Mouse (Mus musculus): ENCODE data around the gene Vpreb3. TPM values are rescaled to one million over a fixed set of nuclear protein-coding genes. Genes with fewer than 3 reads are reported as not detected.
A peak's percentile ranks its signal among the peaks of the same experiment; 100 is the strongest.

The Vpreb3 gene
- not detected for total RNA-seq (2021)
- long read RNA-seq, experiment 1, result 0 reads
- long read RNA-seq, experiment 2, result 0 reads

DNA sequence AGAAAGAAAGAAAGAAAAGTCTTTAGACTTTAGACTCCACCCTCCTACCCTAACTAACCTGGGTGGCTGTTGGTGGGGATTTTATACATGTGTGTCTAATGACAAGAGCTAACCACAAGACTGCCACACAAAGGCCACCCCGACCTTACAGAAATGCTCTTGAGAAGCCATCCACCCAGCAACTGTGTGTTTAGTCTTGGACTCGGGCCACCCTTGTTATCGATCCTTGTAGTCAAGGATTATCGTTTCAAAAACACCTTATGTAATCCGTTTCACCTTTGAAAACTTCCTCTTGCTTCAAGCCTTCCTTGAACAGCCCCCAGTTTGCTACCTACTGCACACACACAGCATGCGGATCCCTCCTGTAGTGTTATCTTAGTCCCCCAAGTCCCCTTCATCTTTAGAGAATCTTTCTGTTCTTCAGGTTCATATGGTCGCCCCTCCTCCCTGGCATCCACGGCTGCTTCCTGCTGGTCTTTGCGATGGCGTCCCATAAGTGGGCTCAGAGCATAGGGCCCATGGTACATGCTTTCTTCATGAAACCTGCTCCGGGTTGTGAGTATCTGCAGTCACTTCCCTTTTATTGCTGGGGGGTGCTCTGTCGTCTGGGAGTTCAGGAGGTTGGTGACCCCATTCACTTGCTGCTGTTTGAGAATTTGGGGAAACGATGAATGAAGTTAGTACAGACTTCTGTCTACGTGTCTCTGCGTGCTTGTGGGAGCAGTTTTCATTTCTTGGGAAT is at the start of gene Vpreb3:
TSS of gene Vpreb3 (plus strand) at position 322 of the 742 bp plus-strand sequence.
- TF ChIP-seq CTCF (IDR thresholded peaks at IDR 0.05), result no peak
- intact Hi-C loops (cut with DNase I), result no loop called here
- Histone ChIP-seq H3K4me3 (no peak within 1 kb of the TSS), H3K27ac (peak within 1 kb of the TSS; percentile 58)
- DNase-seq, result no peak

GRCm38 (mm10) chr10:75893089-75893750 is 49.6 kb upstream of the Vpreb3 start, which contains the start of gene Derl3:
TSS of gene Derl3 (plus strand) at chr10:75893413.
- DNase-seq, result peak; percentile 93
- Histone ChIP-seq H3K4me3 (peak within 1 kb of the TSS; percentile 74), H3K27ac (0 out of 2 replicates have a peak within 1 kb of the TSS, but pooled peaks have one; percentile 24)
- intact Hi-C loops (cut with DNase I), result no loop called here
- TF ChIP-seq CTCF (IDR thresholded peaks at IDR 0.05), result no peak

- no peak for DNase-seq
- Histone ChIP-seq H3K4me3 (no peak overlapping the region), H3K27ac (no peak overlapping the region)
- intact Hi-C loops (cut with DNase I), result no loop called here
- TF ChIP-seq CTCF (IDR thresholded peaks at IDR 0.05), result no peak
These were observed 48.3 kb upstream of the Vpreb3 start for GRCm38 (mm10) chr10:75894601-75895000.

DNA sequence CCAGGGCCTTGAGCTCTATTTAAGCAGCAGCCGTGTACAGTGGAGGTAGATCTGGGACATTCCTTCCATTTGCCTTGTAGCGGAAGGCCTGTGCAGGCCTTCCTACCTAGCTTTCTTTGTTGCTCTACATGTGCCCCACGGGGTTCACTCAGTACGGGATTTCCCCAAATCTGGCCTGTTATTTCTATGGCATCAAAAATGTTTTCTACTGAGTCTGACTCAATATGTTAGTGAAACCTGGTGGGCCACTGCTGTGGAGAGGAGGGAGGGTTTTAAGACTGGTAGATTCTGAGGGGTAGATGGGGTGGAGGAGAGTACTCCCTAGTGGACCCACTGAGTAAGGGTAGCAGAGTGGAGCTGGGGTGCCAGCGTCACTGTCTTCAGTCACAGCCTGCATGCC is 47.1 kb upstream of the Vpreb3 start:
- DNase-seq, result no peak
- TF ChIP-seq CTCF (IDR thresholded peaks at IDR 0.05), result no peak
- intact Hi-C loops (cut with DNase I), result loop anchor here (5.0 kb wide), 1 partner anchor 42 kb away; the partner anchor contains the start of gene Mmp11
- Histone ChIP-seq H3K4me3 (no peak overlapping the region), H3K27ac (no peak overlapping the region)

DNA sequence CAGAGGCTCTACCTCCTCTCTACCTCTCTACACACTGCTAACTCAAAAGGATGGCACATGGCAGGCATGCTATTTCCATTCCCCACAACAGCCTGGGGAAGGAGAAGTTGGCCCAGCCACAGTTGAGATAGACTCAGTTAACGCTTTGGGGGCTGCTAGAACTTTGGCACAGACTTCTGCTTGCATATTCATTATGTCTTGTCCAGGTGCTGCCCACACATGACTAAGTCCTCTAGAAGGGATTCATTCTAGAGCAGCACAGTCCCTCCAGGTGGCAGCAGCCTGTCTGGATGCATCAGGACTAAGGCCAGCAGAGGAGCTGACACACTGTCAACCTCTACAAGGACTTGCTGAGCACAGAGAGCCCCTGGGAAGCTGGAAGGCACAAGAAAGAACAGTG is 46.6 kb upstream of the Vpreb3 start:
- no peak for TF ChIP-seq CTCF (IDR thresholded peaks at IDR 0.05)
- intact Hi-C loops (cut with DNase I), result loop anchor here (5.0 kb wide), 1 partner anchor 41 kb away; the partner anchor contains the start of gene Mmp11
- no peak for DNase-seq
- Histone ChIP-seq H3K27ac (no peak overlapping the region), H3K4me3 (no peak overlapping the region)

DNA sequence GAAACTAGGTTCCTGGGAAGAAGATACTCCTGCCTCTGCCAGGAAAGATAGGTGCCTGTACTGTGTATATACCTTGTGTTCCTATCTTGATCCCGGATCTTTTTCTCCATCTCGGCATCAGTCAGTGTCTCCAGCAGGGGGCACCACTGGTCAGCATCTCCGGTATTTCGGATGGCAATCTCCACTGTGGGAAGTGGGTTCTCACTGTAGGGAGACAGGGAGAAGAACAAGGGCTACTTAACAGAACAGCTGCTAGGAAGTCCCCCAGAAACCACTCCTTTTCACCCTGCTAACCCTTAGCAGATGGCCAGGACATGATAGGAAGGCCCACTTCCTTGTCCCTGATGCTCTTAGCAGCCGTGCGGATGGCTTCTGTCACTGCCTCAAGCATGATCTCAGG is 45.5 kb upstream of the Vpreb3 start:
- peak; percentile 83 for TF ChIP-seq CTCF (IDR thresholded peaks at IDR 0.05)
- intact Hi-C loops (cut with DNase I), result loop anchor here (1.0 to 5.0 kb wide), 2 partner anchors 40 to 54 kb away; partner anchors contain the start of gene Mmp11
- peak overlapping the region; percentile 90 for H3K27ac ChIP-seq
- no peak overlapping the region for H3K4me3 ChIP-seq
- peak; percentile 85 for DNase-seq

GRCm38 (mm10) chr10:75898039-75898564 is 44.8 kb upstream of the Vpreb3 start:
- no peak for TF ChIP-seq CTCF (IDR thresholded peaks at IDR 0.05)
- DNase-seq, result no peak
- Histone ChIP-seq H3K27ac (peak overlapping the region; percentile 90), H3K4me3 (no peak overlapping the region)
- intact Hi-C loops (cut with DNase I), result loop anchor here (2.0 to 5.0 kb wide), 2 partner anchors 19 to 39 kb away; partner anchors contain the start of gene Mmp11

GRCm38 (mm10) chr10:75898846-75899245 is 44.0 kb upstream of the Vpreb3 start:
- intact Hi-C loops (cut with DNase I), result loop anchor here (2.0 to 5.0 kb wide), 2 partner anchors 18 to 38 kb away; partner anchors contain the start of gene Mmp11
- Histone ChIP-seq H3K27ac (peak overlapping the region; percentile 90), H3K4me3 (no peak overlapping the region; the same call in 1 of the 2 replicates)
- DNase-seq, result peak; percentile 87
- no peak for TF ChIP-seq CTCF (IDR thresholded peaks at IDR 0.05)

DNA sequence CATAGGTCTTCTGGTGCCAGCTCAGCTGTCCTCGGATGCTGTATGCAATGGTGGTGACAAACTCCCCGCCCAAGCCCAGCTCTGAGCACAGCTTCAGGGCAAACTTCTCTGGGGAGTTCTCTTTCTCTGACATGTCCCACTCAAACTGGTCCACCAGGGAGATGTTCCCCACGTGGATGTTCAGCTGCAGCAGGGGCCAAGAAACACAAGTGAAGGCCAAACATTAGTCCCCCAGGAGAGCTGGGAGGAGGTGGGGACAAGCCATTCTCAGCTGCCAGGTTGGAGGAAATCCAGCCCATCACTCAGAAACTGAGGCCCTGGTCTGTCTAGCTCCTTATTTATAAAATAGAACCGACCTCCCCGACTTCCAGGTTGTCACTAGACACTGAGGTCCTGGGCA is 38.5 kb upstream of the Vpreb3 start:
- no peak overlapping the region for H3K4me3 ChIP-seq
- intact Hi-C loops (cut with DNase I), result no loop called here
- DNase-seq, result no peak
- peak overlapping the region; percentile 48 for H3K27ac ChIP-seq
- TF ChIP-seq CTCF (IDR thresholded peaks at IDR 0.05), result no peak

DNA sequence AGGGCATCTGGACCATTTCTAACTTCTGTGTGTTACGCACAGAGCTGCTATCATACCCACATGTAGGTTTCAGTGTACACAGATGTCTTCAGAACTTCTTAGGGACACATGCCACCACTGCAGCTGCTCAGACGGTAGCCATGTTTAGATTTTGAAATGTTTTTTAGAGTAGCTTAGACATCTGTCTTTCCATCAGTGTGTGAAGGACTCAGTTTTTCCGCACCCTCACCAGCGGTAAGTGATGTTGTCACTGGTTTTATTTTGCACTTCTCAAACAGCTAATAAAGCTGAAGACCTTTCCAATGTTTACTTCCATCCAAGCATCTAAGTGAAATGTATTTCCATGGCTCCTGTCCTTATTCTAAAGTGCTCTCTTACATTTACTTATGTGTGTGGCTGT is 36.0 kb upstream of the Vpreb3 start:
- TF ChIP-seq CTCF (IDR thresholded peaks at IDR 0.05), result no peak
- intact Hi-C loops (cut with DNase I), result no loop called here
- Histone ChIP-seq H3K27ac (no peak overlapping the region), H3K4me3 (no peak overlapping the region)
- DNase-seq, result no peak

- no peak for DNase-seq
- H3K27ac ChIP-seq, result peak overlapping the region; percentile 57
- TF ChIP-seq CTCF (IDR thresholded peaks at IDR 0.05), result no peak
- intact Hi-C loops (cut with DNase I), result no loop called here
- H3K4me3 ChIP-seq, result no peak overlapping the region
These were observed 32.2 kb upstream of the Vpreb3 start for GRCm38 (mm10) chr10:75910698-75911097.

GRCm38 (mm10) chr10:75913013-75913589 is 29.8 kb upstream of the Vpreb3 start:
- intact Hi-C loops (cut with DNase I), result no loop called here
- no peak overlapping the region for H3K4me3 ChIP-seq
- TF ChIP-seq CTCF (IDR thresholded peaks at IDR 0.05), result no peak
- no peak for DNase-seq
- peak overlapping the region; percentile 41 for H3K27ac ChIP-seq

Data from gastrocnemius, adult 2 months (tissue).